Mouse (Mus musculus): Measurements from ENCODE around the gene Dpf3.

Dpf3 gene

DNA sequence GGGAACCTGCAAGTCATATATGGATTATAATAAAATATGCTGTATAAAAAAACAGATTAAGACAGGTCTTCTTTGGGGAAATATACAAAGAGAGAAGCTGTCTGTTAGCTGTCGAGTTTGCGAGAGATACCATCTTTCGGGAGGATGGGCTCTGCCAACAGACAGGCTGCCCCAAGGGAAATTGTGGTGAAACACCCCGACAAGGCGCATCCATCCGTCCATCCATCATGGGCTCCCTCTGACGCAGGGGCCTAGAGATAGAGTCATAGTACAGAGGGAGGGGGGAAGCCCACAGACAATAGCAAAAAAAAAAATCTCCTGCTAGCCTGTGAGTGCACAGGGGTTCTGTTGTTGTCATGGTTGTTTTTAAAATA lies 149.8 kb downstream of the Dpf3 start:
- DNase-seq = no peak

DNA sequence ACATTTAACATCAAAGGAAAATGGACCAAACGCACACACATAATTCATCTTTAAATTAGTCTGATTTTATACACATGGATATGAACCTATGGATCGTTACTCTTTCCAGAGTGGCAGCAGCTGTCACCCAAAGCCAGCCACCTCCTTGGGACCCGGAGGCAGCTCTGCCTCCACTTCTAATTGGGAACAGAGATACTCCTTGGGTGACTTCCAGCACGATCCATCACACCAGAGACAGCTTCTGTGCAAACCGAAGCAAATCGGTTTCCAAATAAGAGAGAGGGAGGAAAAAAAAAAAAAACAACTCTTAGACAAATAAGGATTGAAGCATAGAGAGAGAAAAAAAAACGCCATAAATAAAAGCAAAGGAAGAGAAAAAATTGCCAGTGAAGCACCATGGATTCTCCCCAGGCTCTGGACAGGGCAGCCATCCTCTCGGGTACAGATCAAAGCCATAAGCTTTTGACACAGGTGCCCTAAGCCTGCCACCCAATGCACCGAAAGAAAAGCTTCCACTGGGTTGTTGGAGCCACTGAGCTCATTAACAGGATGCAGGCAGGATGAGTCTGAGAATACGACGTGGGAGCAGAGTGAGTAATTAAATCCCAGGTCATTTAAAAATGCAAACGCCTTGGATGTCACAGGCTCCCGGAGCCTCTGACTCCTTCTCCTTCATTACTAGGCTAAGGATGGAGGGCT lies 150.3 kb downstream of the Dpf3 start:
- peak; percentile 50 to 55 for DNase-seq

DNA sequence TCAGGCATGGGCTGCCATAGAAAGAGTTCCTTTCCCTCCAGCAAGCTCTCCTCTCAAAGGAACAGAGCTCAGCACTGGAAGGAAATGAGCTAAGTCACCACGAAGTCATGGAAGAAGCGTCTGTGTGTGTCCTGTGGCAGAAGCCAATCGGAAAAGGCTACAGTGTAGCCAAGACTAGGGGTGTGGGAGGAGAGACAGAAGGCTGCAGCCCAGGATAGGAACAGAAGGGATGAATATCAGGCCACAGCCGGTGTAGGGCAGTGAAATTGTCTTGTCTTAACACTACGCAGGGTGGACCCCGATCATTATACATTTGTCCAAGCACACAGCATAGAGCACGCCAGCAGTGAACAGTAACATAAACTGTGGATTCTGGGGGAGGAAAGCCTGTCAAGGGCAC lies 157.5 kb downstream of the Dpf3 start:
- DNase-seq = no peak

- peak in 1 of 2 experiments; percentile 17 for DNase-seq
These were observed 158.6 kb downstream of the Dpf3 start for GRCm38 (mm10) chr12:83328899-83329298.

GRCm38 (mm10) chr12:83328491-83328890 lies 159.0 kb downstream of the Dpf3 start:
- DNase-seq = no peak

DNA sequence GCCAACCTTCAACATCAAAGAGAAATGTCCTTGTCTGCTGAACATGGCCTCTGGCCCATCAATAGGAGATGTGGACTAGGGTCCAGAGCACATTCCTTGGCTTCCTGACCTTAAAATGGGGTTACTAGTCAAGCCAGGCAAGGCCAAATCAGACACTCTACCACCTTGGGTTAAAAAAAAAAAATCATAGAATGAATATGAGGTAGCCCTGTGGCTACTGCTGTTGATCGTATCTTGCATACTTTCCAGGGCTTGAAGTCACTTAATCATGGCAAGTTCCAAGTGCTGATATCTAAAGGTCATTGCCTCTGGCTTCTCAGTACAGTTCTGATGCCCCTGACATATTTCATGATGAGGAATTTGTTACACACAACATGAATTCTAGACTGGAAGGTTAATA lies 160.1 kb downstream of the Dpf3 start:
- DNase-seq = no peak

DNA sequence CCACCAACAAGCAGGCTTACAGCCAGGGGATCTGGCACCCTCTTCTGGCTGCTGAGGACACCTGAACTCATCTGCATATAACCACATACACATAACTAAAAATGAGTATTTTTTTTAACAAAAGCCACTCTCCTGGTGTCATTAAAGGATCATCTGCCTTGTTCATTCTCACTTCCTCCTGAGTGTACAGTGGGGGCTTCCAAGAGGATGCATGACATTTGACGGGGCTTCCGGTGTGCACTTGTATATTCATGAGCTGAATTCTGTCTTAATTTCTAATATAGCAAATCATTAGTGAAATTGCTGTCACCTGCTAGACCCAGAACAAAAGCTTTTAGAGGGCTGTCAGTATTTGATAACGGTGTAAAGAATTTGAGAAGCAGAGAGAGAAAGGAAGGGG lies 166.8 kb downstream of the Dpf3 start:
- no peak for DNase-seq

GRCm38 (mm10) chr12:83317646-83318443 lies 169.7 kb downstream of the Dpf3 start:
- no peak for DNase-seq

- DNase-seq = no peak
These were observed 172.8 kb downstream of the Dpf3 start for GRCm38 (mm10) chr12:83314666-83315065.

DNA sequence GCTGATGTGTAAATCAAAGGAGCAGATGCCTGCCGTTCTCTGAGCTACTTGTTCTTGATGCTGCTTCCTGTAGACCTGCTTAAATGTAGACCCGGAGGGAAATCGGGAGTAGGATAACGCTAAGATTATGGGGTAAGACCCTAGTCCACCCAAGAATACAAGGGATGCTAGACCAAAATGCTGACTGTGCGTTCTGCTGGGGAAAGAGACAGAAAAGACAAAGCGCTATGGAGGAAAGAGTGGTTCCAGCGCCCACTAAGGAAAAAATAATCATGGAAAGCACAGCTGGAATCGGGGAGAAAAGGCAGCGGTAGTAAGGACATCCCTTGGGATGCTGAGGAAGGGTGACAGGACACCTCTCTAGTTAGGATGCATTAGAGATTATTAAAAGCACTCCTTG lies 174.7 kb downstream of the Dpf3 start:
- DNase-seq = no peak

DNA sequence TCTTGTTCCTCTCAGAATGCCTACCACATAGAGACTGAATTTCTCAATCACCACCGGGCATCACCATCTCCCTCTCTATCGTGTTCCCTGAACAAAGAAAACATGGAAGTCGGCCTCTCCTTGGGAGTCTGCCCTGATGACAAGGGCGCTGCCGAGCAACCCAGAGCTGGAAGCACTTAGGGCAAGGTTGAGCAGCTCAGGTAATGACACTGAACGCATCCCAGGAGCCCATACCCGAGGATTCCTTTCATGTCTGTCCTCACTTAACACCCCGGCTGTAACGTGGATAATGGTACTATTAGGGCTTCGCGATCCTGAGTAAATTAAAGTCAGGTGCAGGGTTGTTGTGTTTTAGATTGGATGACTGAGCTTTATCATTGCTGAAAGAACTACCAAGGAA lies 176.9 kb downstream of the Dpf3 start:
- peak in 1 of 2 experiments; percentile 10 for DNase-seq

- DNase-seq = no peak
These were observed 178.3 kb downstream of the Dpf3 start for GRCm38 (mm10) chr12:83309031-83309804.

GRCm38 (mm10) chr12:83308627-83309026 lies 178.9 kb downstream of the Dpf3 start:
- DNase-seq = no peak

DNA sequence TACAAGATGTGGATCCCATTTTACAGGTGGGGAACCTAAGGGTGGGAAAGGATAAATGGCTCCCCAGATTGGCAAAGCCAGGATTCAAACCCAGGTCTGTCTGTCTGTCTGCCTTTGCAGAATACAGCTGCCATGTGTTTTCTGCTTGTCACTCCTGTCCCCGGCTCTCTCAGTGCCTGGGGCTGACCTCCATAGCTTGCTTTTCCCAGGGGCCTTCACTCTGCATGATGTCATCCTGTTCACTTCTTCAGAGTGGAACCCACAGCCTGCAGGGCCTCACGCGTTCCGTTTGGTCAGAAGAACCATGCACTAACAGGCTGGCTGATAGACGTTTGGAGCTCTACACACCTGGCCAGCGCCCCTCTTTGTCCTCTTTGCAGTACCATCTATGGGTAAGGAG lies 184.3 kb downstream of the Dpf3 start:
- peak in 1 of 2 experiments; percentile 9 for DNase-seq

GRCm38 (mm10) chr12:83302320-83303153 lies 185.0 kb downstream of the Dpf3 start:
- peak; percentile 8 to 20 for DNase-seq

DNA sequence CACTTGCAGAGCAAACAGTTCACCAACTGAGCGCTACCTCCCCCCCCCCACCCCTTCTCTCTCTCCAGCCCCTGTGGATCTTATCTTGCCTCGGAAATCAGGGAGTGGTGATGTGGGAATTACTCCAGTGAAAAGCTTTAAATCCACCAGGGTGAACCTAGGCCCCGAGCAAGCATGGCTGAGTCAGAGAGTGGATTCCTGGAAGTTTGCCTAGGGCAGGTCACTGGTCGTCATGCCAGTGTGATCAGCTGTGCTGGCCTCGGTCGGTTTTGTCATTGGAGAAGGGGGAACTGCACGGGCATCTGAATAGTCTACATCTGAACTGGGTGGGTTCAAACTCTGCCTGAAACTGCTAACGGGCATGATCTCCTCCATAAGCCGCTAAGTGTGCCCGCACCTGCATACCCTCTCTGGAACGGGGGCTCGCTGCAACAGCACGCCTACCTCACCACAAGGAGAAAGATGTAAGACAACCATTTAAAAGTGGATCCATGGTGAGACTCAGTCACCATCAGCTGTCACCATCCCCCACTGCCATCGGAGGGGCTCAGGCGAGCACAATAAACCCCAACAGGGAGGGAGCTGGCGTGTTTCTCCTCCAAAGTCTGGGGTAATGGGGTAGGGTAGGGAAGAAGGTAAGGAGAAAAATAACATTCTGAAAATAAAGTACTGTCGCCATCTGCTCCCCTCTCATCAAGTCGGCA lies 185.7 kb downstream of the Dpf3 start:
- DNase-seq = peak; percentile 46 to 66

DNA sequence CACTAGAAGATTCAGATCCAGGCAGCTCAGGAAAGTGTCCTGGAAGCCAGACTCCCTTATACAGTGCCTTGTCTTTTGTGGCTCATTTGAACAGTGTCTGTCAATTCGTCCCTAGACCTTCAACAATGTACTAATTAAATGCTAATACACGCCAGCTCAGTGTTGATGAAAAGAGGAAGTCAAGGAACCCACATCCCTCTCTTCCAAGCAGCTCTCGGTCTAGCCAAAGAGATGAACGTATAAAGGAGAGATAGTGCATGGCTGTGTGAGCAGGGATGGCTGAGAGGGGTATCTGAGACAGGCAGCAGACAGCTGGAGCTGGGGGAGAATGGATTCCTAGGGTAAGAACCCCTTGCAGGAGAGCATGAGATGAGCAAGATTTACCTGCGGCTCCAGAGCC lies 189.2 kb downstream of the Dpf3 start:
- DNase-seq = no peak

DNA sequence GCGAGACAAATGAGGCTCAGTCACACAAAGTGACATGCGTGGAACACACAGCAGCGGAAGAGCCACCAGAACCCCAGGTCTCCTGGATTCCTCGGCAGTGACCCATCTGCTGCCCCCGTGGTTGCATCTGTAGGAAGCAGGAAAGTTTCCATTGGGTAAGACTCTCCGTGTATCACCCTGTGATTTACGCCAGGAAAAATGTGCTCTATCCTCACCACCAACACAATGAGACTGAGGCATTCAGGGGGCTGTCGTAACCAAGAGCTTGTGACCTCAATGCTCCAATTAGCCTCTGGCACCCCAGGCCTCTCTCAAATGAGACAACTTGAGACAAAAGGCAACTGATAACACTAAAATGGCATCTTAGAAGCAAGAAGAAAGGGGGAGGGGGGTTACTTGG lies 192.5 kb downstream of the Dpf3 start:
- DNase-seq = no peak

- no peak for DNase-seq
These were observed 195.6 kb downstream of the Dpf3 start for GRCm38 (mm10) chr12:83291915-83292314.

GRCm38 (mm10) chr12:83286496-83287492 lies 200.7 kb downstream of the Dpf3 start:
- peak; percentile 10 to 31 for DNase-seq

Data from kidney, postnatal 4 days (tissue).